Mouse (Mus musculus) left cerebral cortex, postnatal 10 days (tissue): ENCODE results near the gene A2ml1. TPM values are rescaled to one million over a fixed set of nuclear protein-coding genes. Genes with fewer than 3 reads are reported as not detected.

ENCODE experiments used
- DNase-seq, 2 experiments: peaks; one replicate each; pipeline ENCODE4 v3.0.0; 2021 to 2022; ENCODE audit warnings: low spot score in 2 of 2, mixed read lengths in 1 of 2; ENCODE audit errors: extremely low spot score in 1 of 2
- intact Hi-C: fragments of 180-260 bp; cut with DNase I; formaldehyde crosslinking; loops from one replicate; pipeline ENCODE4 v1.15.1; 2025
- total RNA-seq, 2 experiments: library from RNA; stranded (reverse); gene quantifications; 2 replicates each; pipeline ENCODE4 v1.2.3; 2021

A2ml1 gene
- total RNA-seq, 2 experiments from 2014 or later, result 16.1 to 17.9 TPM

DNA sequence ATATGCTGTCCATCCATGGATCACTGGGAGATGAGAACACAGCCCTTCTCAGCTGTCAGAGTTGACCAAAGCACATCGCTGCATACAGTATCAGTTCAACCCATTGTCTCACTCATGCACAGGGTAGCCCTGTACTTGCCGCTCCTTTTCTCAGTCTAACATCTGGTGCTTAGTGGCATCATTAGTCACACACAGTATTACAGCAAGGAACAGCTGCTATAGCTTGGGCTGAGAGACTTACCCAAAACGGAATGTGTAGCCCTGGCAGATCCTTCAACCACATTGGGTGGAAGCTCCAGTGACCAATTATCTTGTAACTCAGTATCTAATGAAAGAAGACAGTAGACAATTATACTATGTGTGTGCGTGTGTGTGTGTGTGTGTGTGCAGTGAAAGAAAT is 89.5 kb downstream of the A2ml1 start:
- DNase-seq, result no peak

DNA sequence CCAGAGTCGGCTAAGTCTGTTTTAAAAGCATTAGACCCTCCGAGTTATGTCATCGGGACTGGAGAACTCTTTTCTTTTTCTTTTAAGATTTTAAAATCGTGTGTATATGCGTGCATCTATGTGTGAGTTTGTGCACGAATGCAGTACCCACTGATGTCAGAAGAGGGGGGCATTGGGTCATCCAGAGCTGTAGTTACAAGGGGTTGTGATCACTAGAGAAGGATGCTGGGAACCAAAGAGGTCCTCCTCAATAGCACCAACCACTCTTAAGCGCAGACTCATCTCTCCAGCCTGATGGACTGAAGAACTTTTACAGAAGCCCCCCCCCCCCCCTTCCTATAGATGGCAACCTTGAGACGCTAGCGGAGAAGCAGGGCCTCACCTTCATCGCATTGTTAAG is 91.3 kb downstream of the A2ml1 start:
- DNase-seq, result no peak
- intact Hi-C loops, result no loop called here

More for the DNA sequence above, 89.5 kb downstream of the A2ml1 start:
- intact Hi-C loops, result no loop called here

Other genes with a start within 250 kb of the A2ml1 start
- 10 to 100 TPM; 16.9 to 17.6 TPM for gene Tulp3, start 225.8 kb downstream of the A2ml1 start, total RNA-seq
- gene Rhno1, start 218.7 kb downstream of the A2ml1 start, total RNA-seq, result 10 to 100 TPM; 19.8 to 21.5 TPM
- 1 to 10 TPM; 4.5 to 4.8 TPM for gene Foxm1, start 218.6 kb downstream of the A2ml1 start, total RNA-seq
- gene Tex52, start 206.2 kb downstream of the A2ml1 start, total RNA-seq, result not detected
- not detected for gene Gm44596, start 206.1 kb downstream of the A2ml1 start, total RNA-seq
- gene Nrip2, start 182.3 kb downstream of the A2ml1 start, total RNA-seq, result 1 to 10 TPM; 5.3 to 5.8 TPM
- gene Itfg2, start 156.7 kb downstream of the A2ml1 start, total RNA-seq, result 10 to 100 TPM; 21.6 to 30.8 TPM
- gene Fkbp4, start 142.9 kb downstream of the A2ml1 start, total RNA-seq, result 100 to 1,000 TPM; 130 to 131 TPM
- under 1 TPM; 0.15 to 0.73 TPM for gene Pzp, start 54.9 kb downstream of the A2ml1 start, total RNA-seq
- not detected for gene Klrb1a, start 41.9 kb upstream of the A2ml1 start, total RNA-seq
- gene Clec2h, start 80.8 kb upstream of the A2ml1 start, total RNA-seq, result under 1 TPM in 1 of 2 experiments, not detected in 1; 0.19 TPM
- 1 to 10 TPM in 1 of 2 experiments, under 1 TPM in 1; 0.90 to 1.7 TPM for gene Klrb1, start 141.5 kb upstream of the A2ml1 start, total RNA-seq
- gene Klrb1c, start 207.6 kb upstream of the A2ml1 start, total RNA-seq, result not detected
- gene Gm44511, start 244.7 kb upstream of the A2ml1 start, total RNA-seq, result not detected
- not detected for gene Klrb1b, start 244.7 kb upstream of the A2ml1 start, total RNA-seq